Mouse (Mus musculus) thymus, postnatal 36 days (tissue): ENCODE results near the gene Prkaca.
A peak's percentile ranks its signal among the peaks of the same experiment; 100 is the strongest.
"Not testable (repeated sequence)": the region's sequence is repeated elsewhere in the genome, so short reads cannot be mapped to it uniquely, and the experiment has no call there.

Experiments
- DNase-seq, 2 experiments: peaks; one replicate each; pipeline ENCODE4 v3.0.0; 2022; ENCODE audit warnings: mixed read lengths in 2 of 2

Prkaca gene

DNA sequence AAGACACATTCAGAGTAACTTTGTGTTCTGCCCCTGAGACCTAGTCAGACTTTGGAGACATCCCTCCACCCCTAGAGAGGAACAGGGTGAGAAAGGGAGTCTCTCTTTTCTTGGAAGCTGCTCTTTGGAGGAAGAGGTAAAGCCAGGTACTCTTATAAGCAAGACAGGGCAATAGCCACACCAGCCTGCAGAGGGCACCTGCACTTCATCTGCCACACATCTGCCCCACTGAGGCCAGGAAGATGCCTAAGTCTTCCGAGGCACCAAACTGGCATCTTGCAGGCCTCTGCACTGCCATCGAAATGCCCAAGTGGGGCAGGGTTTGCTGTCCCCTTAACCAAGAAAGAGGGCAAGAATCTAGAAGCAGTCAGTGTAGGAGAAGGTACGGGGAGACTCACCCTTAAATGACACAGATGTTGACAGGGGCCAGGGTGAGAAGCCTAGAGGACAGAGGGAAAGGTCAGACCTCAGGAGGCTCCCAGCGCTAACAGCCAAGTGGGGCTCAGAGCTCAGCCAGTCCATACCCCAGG is 3.4 kb downstream of the Prkaca start:
- peak; percentile 50 to 54 for DNase-seq

GRCm38 (mm10) chr8:83976779-83977350 is 4.1 kb downstream of the Prkaca start:
- DNase-seq = no peak

DNA sequence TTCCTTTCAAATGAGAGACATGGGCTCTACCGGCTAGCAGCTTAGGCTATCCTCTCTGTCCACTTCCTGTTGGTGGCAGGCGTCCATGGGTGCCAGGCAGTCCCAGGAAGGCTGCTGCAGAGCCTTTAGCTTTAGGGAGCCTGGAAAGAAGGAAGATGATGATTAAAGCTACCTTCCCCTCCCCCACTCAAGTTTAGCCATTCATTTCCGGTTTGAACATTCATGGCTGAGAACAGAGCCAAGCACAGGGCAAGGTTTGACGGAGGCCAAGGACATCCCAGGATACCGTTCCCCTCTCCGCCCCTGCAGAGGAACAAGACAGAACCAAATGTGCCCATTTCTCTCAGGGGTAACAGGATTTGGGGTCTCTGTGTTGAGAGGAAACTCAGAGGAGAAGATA is 4.9 kb downstream of the Prkaca start:
- no peak for DNase-seq

DNA sequence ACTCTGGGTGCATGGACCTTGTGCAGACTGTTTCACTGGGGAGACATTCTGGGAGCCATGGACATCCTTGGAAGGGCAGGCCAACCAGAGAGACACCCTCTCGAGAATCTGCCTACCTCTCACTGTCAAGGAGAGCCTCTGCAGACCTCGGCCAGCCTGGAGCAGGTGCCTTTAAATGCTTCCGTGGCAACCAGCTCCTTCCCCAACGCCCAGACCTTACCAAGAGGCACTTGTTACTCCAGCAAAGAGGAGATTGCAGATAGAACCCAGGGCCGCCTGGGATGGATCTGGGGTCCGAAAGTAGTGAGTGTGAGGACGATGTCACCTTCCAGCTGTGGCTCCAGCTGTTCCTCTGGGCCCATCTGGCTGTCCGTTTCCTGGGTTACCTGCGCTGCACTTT is 5.4 kb downstream of the Prkaca start:
- no peak for DNase-seq

GRCm38 (mm10) chr8:83980250-83980649 is 7.5 kb downstream of the Prkaca start:
- no peak for DNase-seq

DNA sequence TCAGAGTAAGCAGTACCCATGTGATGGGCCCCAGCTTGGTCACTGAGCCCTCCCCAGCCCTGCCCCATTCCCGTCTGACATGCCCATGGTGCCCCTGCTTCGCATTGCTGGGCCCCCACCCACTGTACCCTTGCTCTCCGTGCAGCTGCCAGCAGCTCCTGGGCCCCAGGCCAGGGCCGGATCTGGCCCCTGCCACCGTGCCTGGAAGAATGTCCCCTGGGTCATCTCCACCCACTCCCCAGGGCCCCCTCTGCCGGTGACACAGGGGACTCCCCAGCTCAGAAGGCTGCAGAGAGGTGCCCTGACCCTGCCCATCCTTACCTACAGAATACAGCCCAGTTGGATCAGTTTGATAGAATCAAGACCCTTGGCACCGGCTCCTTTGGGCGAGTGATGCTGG is 8.1 kb downstream of the Prkaca start:
- DNase-seq = no peak

GRCm38 (mm10) chr8:83981533-83981932 is 8.7 kb downstream of the Prkaca start:
- no peak for DNase-seq

DNA sequence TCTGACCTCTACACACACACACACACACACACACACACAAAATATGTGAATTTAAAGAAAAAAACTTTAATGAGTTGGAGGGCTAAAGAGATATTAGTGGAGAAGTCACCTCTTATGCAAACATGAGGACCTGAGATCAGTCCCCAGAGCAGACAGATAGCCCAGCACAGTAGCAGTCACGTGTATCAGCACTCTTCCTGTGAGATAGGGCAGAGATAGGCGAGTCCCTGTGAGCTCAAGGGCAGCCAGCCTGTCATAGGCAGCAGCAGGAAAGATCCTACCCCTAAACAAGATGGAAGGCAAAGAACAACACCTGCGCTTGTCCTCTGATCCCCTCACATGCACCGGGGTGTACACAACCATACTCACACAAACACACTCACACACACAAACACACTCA is 9.7 kb downstream of the Prkaca start:
- DNase-seq = no peak

DNA sequence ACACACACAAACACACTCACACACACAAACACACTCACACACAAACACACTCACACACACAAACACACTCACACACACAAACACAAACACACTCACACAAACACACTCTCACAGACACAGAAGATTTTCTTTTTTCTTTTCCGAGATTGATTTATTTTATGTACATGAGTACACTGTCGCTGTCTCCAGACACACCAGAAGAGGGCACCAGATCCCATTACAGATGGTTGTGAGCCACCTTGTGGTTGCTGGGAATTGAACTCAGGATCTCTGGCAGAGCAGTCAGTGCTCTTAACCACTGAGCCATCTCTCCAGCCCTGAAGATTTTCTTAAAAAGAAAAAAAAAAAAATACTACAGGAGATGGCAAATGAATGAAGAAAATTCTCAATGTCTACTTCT is 10.4 kb downstream of the Prkaca start:
- not testable (repeated sequence) for DNase-seq

GRCm38 (mm10) chr8:83989243-83989642 is 16.4 kb downstream of the Prkaca start:
- DNase-seq = no peak

- no peak for DNase-seq
Observed at GRCm38 (mm10) chr8:83990170-83990569, 17.4 kb downstream of the Prkaca start.

DNA sequence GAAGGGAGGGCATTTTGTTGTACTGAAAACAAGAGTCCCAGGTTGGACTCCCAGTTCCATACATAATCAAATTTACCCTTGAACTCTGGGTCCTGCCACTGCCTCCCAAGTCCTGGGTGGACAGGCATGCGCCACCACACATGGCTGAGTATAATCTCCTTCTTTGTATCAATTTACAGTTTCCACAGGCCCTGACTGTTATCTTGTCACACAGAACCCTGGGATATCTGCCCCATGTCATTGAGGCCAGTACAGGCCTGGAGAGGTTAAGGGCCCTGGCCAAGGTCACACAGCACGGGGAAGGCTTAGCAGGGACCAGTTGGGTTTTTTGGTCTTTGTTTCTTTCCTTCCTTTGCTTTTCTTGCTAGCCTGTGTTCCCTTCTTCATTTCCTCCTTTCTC is 19.7 kb downstream of the Prkaca start:
- no peak for DNase-seq

- no peak for DNase-seq
Observed at GRCm38 (mm10) chr8:83994030-83994429, 21.2 kb downstream of the Prkaca start.

DNA sequence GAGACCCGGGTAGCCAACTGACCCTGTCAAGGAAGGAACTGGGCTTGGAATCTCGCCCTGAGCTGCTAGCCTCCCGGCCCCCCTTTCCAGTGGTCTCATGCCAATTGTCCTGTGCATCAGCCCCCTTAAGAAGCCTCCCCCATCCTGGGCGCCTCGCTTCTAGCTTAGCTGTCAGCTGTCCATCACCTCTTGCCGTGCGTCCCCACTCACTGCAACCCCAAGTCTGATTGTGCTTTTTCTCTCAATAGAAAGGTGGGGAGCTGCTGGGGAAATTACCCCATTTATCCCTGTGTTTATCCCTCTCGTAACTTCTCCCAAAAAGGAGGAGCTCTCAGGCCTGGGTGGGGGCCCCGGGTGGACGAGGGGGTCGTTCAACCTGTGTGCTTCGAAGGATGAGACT is 23.2 kb downstream of the Prkaca start:
- no peak for DNase-seq

GRCm38 (mm10) chr8:83996567-83997505 is 24.0 kb downstream of the Prkaca start:
- DNase-seq = peak; percentile 73 to 83

- peak; percentile 50 to 69 for DNase-seq
Observed at GRCm38 (mm10) chr8:83997511-83998141, 24.8 kb downstream of the Prkaca start, which contains the start of gene Samd1. Samd1 (plus strand) TSS chr8:83997672.

- peak; percentile 72 to 73 for DNase-seq
Observed at GRCm38 (mm10) chr8:83998231-83999056, 25.7 kb downstream of the Prkaca start.

DNA sequence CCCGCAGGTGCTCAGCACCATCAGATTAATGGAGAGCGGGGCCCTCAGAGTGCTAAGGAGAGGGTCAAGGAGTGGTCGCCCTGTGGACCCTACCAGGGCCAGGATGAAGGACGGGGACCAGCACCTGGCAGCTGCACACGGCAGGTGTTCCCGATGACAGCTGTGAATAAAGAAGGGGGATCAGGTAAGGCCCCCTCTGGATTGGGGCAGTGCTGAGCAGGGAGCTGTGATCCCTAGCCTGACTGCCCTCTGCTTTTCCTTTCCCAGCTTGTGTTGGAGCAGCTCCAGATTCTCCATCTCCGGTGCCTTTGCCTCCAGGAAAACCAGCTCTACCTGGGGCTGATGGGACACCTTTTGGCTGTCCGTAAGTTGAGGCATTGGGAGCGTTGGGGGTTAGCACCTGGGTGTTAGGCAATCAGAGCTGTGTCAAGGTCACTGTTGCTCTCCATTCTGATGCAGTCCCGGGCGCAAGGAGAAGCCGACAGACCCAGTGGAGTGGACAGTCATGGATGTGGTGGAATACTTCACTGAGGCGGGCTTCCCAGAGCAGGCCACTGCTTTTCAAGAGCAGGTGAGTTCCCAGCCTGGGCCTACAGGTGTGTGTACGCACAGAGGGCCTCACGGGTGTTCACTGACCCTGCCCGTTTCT is 26.4 kb downstream of the Prkaca start:
- DNase-seq = no peak

- DNase-seq = no peak
Observed at GRCm38 (mm10) chr8:83999825-84000224, 27.0 kb downstream of the Prkaca start.

GRCm38 (mm10) chr8:84001281-84002000 is 28.6 kb downstream of the Prkaca start, which contains the start of gene 1700067K01Rik:
1700067K01Rik (plus strand) TSS chr8:84001502.
- peak in 1 of 2 experiments; percentile 32 for DNase-seq

DNA sequence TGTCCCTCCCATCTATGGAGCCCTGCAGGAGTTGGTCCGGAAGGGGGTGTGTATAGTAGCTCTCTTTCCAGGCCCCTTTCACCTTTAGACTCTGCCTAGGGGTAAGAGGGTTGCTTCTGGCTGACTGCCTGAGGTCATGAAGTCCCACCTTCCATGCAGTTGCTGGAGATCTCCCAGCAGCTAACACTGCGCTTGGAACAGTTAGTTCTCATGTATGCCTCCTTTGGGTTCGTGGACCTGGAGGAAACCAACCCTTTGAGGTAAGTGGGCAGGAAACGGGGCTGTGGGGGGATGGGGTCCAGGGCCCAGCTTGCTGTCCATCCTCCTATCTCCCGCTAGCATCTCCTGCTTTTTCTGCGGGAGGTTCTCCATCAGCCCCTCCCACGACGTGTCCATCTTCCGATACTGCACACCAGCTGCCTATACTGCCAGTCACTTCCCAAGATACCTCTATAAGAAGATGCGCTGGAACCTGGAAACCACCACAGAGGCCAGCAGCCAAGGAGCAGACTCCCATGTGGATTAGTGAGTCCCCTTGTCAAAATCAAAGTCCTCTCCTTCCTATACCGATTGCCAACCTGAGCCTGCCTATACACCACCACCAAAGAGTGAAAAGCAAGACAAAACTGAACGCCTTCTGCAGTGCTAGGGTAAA is 30.3 kb downstream of the Prkaca start:
- DNase-seq = no peak
